In genomic region chr3:53247102-53247501, GRCm38 (mm10) we compare ENCODE assay signal across 10 mouse cellular contexts.
DNase-seq lines count a peak whose midpoint lies in the region; ATAC-seq and TF ChIP-seq lines count a peak whose summit lies in the region.
"Had no signal": no experiment of that assay in that cellular context is flagged by ENCODE, and none has a peak within 500 bp of the region (broad histone marks: within the 10 kb centered on the region; RNA-seq: fewer than 3 reads in every experiment).

No protein-coding gene starts in this region.

- intact Hi-C loops in heart, adult 2 months (cut with DNase I): loop anchor here (2.0 kb wide), 1 partner anchor 214 kb away; no protein-coding TSS in a partner anchor

- H3K4me3 ChIP-seq in heart, adult 2 months: no peak overlapping the region
- no peak overlapping the region for H3K4me3 ChIP-seq in heart, embryonic 11.5 days (ENCODE audit: low read depth, low read length)
- no peak overlapping the region for H3K4me3 ChIP-seq in spleen, adult 2 months (ENCODE audit: extremely low read depth, insufficient read depth, insufficient read length)
- no peak overlapping the region for H3K4me3 ChIP-seq in midbrain, postnatal 0 days (ENCODE audit: low read depth, low read length)
- H3K4me3 ChIP-seq: hindbrain, embryonic 15.5 days; megakaryocyte, embryonic 14.5 days had no signal

- peak in 1 of 2 experiments; percentile 55 for DNase-seq in heart, adult 2 months
- DNase-seq in spleen, adult 2 months (ENCODE audit: low read depth in 1 of 2, low spot score in 2 of 2): peak in 1 of 2 experiments; percentile 26
- no peak for DNase-seq in spleen, adult 12 weeks (ENCODE audit: low spot score)
- peak; percentile 2 for DNase-seq in c-Kit-positive CD71-positive TER-119-positive erythroid progenitor cells, embryonic 14.5 days (ENCODE audit: low spot score)
- peak; percentile 67 to 71 for DNase-seq in kidney, postnatal 4 days
- DNase-seq in midbrain, postnatal 0 days (ENCODE audit: low spot score): peak; percentile 46

- no peaks in the 10 kb centered on the region for H3K27me3 ChIP-seq in heart, adult 2 months (ENCODE audit: control insufficient read depth, insufficient read depth, low read length)
- H3K27me3 ChIP-seq in heart, embryonic 11.5 days (ENCODE audit: control insufficient read depth, insufficient read depth, low read length): no peaks in the 10 kb centered on the region
- H3K27me3 ChIP-seq in spleen, adult 2 months (ENCODE audit: control insufficient read depth, insufficient read depth, low read length): no peaks in the 10 kb centered on the region
- no peaks in the 10 kb centered on the region for H3K27me3 ChIP-seq in midbrain, postnatal 0 days (ENCODE audit: insufficient read depth, low read length)
- H3K27me3 ChIP-seq: hindbrain, embryonic 15.5 days; megakaryocyte, embryonic 14.5 days had no signal

- no peak for ATAC-seq in heart, embryonic 11.5 days (replicated peaks; ENCODE audit: insufficient number of reproducible peaks, low FRiP score, low TSS enrichment)
- no peak for ATAC-seq in midbrain, postnatal 0 days (ENCODE audit: low FRiP score)
- no peak for ATAC-seq in megakaryocyte, adult 5-6 weeks (ENCODE audit: poor library complexity, severe bottlenecking)

- no peak for TF ChIP-seq POLR2A in heart, adult 2 months (IDR thresholded peaks at IDR 0.05; ENCODE audit: insufficient read depth, low read depth, low read length)
- TF ChIP-seq POLR2A in spleen, adult 2 months (IDR thresholded peaks at IDR 0.05; ENCODE audit: low read depth, low read length): no peak

- TF ChIP-seq CTCF in heart, adult 2 months (IDR thresholded peaks at IDR 0.05): peak; percentile 78
- peak; percentile 21; the same call in 1 of the 2 replicates for TF ChIP-seq CTCF in spleen, adult 2 months (IDR thresholded peaks at IDR 0.05; ENCODE audit: extremely low read depth, insufficient read depth, insufficient read length, insufficient replicate concordance)
- TF ChIP-seq CTCF in midbrain, postnatal 0 days (IDR thresholded peaks at IDR 0.05): peak; percentile 66

- no peak overlapping the region for H3K9ac ChIP-seq in heart, adult 2 months (ENCODE audit: low read depth, low read length)
- no peak overlapping the region for H3K9ac ChIP-seq in heart, embryonic 11.5 days (ENCODE audit: low read depth, low read length)
- no peak overlapping the region for H3K9ac ChIP-seq in midbrain, postnatal 0 days (replicated peaks; ENCODE audit: low read length, poor library complexity, severe bottlenecking)
- H3K9ac ChIP-seq: hindbrain, embryonic 15.5 days had no signal

- H3K79me2 ChIP-seq in heart, adult 2 months (replicated peaks; ENCODE audit: control insufficient read depth, insufficient read depth, low read length): 0 out of 2 replicates have a peak, but pooled peaks cover 1% of the 10 kb centered on the region

- WGBS in heart, adult 2 months: 87% methylated on average over 3 of the region's 3 CpGs
- WGBS in heart, embryonic 11.5 days (ENCODE audit: insufficient replicate concordance): 69% methylated on average over 3 of the region's 3 CpGs
- 71% methylated on average over 3 of the region's 3 CpGs for WGBS in spleen, adult 2 months
- WGBS in midbrain, postnatal 0 days: 77% methylated on average over 3 of the region's 3 CpGs

- no peak for TF ChIP-seq EP300 in heart, adult 2 months (IDR thresholded peaks at IDR 0.05; ENCODE audit: insufficient read depth, low read depth, low read length)

- H3K4me2 ChIP-seq in heart, embryonic 11.5 days: no peak overlapping the region
- no peak overlapping the region for H3K4me2 ChIP-seq in midbrain, postnatal 0 days (ENCODE audit: low read depth, low read length, poor library complexity, severe bottlenecking)
- H3K4me2 ChIP-seq: hindbrain, embryonic 15.5 days had no signal

- H3K4me1 ChIP-seq in heart, adult 2 months (ENCODE audit: control insufficient read depth, insufficient read depth, low read length): no peaks in the 10 kb centered on the region
- H3K4me1 ChIP-seq in heart, embryonic 11.5 days (ENCODE audit: control insufficient read depth, insufficient read depth, low read length): 0 out of 2 replicates have a peak, but pooled peaks cover 2% of the 10 kb centered on the region
- H3K4me1 ChIP-seq in spleen, adult 2 months (ENCODE audit: control insufficient read depth, insufficient read depth, insufficient read length): no peaks in the 10 kb centered on the region
- peaks cover 3% of the 10 kb centered on the region; the same call in 1 of the 2 replicates for H3K4me1 ChIP-seq in midbrain, postnatal 0 days (ENCODE audit: insufficient read depth, low read length)
- H3K4me1 ChIP-seq: megakaryocyte, embryonic 14.5 days had no signal

- H3K27ac ChIP-seq in heart, adult 2 months: no peak overlapping the region
- no peak overlapping the region for H3K27ac ChIP-seq in heart, embryonic 11.5 days (ENCODE audit: low read depth, low read length)
- no peak overlapping the region for H3K27ac ChIP-seq in spleen, adult 2 months (ENCODE audit: insufficient read depth, low read length)
- no peak overlapping the region for H3K27ac ChIP-seq in midbrain, postnatal 0 days (ENCODE audit: low read depth, low read length)
- H3K27ac ChIP-seq: hindbrain, embryonic 15.5 days had no signal

- H3K36me3 ChIP-seq in heart, adult 2 months (ENCODE audit: control insufficient read depth, insufficient read depth, low read length): no peaks in the 10 kb centered on the region
- no peaks in the 10 kb centered on the region for H3K36me3 ChIP-seq in heart, embryonic 11.5 days (ENCODE audit: control insufficient read depth, insufficient read depth, low read length)
- H3K36me3 ChIP-seq in spleen, adult 2 months (ENCODE audit: control insufficient read depth, insufficient read depth, low read length): no peaks in the 10 kb centered on the region
- H3K36me3 ChIP-seq in midbrain, postnatal 0 days (ENCODE audit: insufficient read depth, low read length): no peaks in the 10 kb centered on the region
- H3K36me3 ChIP-seq: hindbrain, embryonic 15.5 days had no signal

- H3K9me3 ChIP-seq in heart, embryonic 11.5 days (replicated peaks; ENCODE audit: control insufficient read depth, low read length): peaks cover 4% of the 10 kb centered on the region; the same call in 1 of the 2 replicates
- no peaks in the 10 kb centered on the region for H3K9me3 ChIP-seq in midbrain, postnatal 0 days (ENCODE audit: low read length)
- H3K9me3 ChIP-seq: hindbrain, embryonic 15.5 days had no signal

Comparison
In these comparisons a context has a peak if more than half of its experiments do, and no peak if none do; other contexts are left out.
1. CTCF ChIP-seq: peak in every context shown above with its lines; median percentile 78 in heart, adult 2 months; 66 in midbrain, postnatal 0 days; 21 in spleen, adult 2 months.